Mouse (Mus musculus) 416B (cell line): ENCODE data around the gene Grcc10.
A peak's percentile ranks its signal among the peaks of the same experiment; 100 is the strongest.

Experiments used
- DNase-seq: peaks from one replicate; pipeline ENCODE4 v3.0.0; 2011; ENCODE audit warnings: low read depth

The Grcc10 gene

GRCm38 (mm10) chr6:124756652-124757350 lies 15.6 kb upstream of the Grcc10 start:
- peak; percentile 72 for DNase-seq

- DNase-seq, result peak; percentile 66
Measured at GRCm38 (mm10) chr6:124755831-124756595, 14.8 kb upstream of the Grcc10 start, which contains the start of the genes Gm45234 and Atn1. Gene Gm45234 (minus strand): TSS chr6:124756021. Gene Atn1 (minus strand): TSS chr6:124756524.

DNA sequence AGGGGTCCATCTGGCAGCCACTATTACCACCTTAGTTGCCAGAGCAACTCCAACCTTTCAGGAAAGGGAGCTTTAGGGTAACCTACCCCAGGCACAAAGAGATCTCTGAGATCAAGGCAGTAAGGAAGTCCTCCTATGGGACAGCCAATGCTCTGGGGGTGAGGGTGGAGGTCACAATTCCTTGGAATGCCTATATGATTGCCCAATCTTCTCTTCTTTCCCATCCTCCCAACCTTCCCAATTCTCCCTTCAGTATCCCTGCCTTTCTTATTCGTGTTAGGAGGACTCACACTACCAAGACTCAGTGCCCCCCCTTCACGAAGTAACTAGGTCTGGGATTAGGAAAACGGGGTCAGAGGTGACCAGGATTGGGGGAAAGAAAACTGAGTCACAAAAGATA lies 14.1 kb upstream of the Grcc10 start:
- no peak for DNase-seq

DNA sequence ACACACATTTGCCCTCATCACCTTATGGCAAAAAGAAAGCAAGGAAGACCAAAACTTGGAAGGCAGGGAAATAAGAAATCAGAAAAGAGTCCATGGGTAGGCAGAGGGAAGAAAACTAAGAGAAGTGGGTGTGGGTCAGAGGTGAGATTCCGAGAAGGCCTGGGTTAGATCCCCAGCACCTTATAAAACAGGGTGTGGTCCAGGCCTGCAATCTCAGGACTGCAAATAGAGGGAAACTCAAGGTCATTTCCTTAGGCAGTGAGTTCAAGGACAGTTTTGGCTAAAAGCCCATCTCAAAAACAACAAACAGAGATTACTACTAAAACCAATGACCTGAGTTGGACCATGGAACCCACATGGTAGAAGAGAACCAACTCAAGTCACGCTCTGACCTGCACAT lies 12.7 kb upstream of the Grcc10 start:
- DNase-seq, result peak; percentile 21

DNA sequence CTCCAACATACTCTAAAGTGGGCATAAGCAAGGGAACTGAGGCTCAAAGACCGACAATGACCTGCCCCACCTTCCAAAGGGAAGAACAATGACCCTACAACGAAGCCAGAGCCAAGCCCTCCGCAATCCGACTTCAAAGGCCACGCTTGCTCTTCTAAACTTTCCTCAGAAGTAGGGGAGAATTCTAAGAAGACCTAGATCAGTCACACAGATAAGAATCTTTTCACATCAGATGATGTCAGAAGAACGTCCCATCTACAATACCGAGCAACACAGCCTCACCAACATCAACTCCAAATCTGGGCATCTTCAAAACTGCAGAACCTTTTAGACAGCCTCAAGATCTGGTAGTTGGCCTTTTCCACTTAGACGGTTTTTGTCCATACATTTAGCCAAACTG lies 9.2 kb upstream of the Grcc10 start:
- DNase-seq, result no peak

DNA sequence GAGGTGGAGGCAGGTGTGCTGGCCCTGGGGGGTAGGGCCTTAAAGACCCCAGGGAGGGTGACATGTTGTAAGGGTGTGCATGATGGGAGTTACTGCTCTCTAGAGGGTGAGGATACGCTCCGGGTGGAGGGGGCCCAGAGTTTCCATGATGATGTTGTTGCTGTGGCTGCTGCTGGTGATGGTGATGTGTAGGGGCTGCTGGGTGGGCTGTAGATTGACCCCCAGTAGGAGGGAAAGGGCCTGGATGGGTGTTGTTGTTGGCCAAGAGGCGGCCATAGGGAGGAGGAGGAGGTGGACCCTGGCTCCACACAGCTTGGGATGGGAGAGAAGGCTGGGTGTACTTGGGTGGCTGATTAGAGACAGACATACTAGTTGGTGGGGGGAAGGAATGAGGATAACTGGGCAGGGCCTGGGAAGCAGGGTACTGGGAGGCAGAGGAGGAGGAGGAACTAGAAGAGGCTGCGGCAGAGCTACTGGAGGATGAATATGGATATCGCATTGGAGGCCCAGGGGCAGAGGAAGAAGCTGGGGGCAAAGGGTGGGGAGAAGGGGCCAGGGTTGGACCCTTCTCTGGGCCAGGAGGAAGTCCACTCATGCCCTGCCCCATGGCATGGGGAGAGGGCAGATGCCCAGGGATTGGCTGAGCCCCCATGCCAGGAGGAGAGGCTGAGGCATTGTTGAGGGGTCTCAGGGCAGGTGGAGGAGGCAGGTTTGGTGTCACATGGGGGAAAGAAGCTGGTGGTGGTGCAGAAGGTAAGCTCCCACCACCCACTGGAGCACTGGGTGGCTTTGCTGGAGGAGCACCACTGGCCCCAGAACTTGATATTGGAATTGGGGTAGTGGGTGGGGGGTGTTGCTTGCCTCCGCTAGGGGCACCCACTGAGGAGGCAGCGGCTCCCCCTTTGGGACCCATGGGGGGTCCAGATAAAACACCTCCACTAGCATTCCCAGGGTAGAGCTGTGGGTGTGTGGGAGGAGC lies 5.8 kb upstream of the Grcc10 start:
- no peak for DNase-seq

GRCm38 (mm10) chr6:124746296-124746605 lies 5.1 kb upstream of the Grcc10 start:
- no peak for DNase-seq

DNA sequence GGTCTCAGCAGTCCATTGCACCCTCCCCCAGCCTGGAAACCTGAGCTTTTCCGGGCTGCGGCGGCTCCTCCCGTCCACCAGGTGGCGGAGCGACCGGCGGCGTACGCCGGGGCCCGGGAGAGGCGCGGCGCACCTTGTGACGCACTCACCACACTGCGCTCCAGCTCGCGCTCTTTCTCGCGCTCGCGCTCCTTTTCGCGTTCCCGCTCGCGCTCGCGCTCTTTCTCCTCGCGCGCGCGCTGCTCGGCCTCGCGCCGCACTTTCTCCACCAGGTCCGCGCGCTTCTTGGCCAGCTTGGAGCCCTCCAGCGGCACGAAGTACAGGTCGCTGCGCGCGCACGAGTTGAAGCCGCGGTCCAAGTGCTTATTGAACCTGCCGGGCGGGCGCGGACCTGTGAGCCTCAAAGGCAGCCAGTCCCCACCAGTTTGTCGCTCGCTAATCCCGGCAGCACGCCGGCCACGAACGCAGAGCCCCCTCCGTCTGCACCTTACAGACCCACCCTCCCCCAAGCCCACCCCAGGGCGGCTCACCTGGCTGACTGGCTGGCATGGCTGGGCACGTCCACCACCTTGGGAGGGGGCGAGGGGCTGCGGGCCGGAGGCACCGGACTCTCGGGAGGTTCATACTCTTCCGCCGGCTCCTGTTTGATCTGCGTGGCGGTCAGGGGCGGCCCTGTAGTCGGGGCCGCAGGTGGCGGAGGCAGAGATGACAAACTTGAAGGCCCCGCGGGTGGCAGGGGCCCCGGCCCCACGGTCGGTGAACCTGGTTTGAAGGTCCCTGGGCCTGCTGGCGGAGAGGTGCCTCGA lies 4.5 kb upstream of the Grcc10 start:
- DNase-seq, result peak; percentile 95

DNA sequence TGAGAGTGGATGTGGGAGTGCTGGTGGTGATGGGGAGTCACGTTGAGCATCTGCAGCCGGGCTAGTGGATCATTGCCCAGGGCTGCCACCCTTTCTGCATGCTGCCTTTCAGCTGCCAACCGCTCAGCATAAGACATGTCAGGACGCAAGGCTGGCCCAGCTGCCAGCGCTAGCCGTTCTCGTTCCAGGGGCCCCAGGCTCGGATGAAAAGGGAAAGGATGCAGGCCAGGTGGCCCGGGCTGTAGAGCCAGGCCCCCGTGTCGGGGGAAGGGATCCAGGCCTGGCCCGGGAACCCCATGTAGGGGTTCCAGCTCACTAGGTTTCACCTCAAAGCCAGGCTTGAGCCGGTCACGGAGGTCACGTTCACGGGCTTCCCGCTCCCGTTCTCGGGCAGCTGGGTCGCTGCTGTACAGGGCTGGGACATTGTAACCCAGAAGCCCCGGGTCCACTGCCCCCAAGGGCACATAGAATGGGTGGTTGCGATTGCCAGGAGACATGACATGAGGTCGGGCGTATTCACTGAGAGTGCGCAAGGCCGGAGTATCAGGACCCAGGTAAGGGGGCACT lies 3.7 kb upstream of the Grcc10 start:
- no peak for DNase-seq

DNA sequence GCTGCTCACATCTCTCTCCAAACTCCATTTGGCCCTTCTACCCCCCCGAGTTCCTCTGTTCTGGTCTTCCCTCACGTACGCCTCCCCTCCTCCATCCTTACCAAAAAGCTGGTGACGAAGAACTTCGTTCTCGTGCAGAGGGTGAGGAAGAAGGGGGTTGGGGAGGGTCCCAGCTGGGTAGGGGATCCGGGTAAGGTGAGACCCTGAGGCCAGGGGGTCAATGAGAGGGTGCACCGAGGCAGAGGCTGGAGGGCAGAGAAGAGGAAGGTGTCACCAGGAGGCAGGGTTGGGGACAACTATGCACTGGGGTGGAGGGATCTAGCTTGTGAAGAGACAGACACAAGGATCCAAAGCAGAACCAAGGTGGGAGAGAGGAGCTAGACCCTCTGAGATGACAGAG lies 2.5 kb upstream of the Grcc10 start:
- no peak for DNase-seq

GRCm38 (mm10) chr6:124742839-124743514 lies 1.8 kb upstream of the Grcc10 start:
- no peak for DNase-seq

GRCm38 (mm10) chr6:124741842-124742241 lies 668 bp upstream of the Grcc10 start:
- no peak for DNase-seq

- peak; percentile 86 for DNase-seq
Measured at GRCm38 (mm10) chr6:124740211-124740887, 825 bp downstream of the Grcc10 start.

GRCm38 (mm10) chr6:124739231-124739796 lies 1.9 kb downstream of the Grcc10 start:
- no peak for DNase-seq

DNA sequence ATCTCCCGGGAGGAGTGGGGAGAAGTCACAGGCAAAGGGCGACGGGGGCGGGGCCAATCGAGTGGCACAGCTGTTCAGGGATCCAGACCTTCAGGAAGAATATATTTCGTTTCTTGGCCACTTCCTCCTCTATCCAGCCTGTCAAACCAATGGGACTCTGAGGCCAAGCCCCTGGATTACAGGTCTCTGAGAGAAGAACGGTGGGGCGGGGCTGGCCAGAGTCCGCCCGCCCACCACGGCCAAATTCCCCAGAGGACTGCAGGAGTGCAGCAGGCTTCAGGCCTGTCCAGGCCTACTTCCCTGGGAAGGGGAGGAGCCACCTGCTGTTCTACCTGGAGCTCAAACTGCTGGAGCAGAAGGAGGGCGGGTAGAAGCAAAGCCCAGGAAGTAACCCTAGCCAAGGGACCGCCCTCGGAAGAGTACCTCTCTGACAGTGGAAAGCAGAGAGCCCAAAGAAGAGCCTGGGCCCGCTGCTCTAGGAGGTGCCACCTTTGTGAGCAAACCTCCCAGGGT lies 2.6 kb downstream of the Grcc10 start, which contains the start of gene Ptpn6:
Ptpn6 (minus strand) TSS at position 204 of the 513 bp plus-strand sequence.
- DNase-seq, result peak; percentile 84

GRCm38 (mm10) chr6:124737040-124737439 lies 4.1 kb downstream of the Grcc10 start:
- DNase-seq, result no peak

DNA sequence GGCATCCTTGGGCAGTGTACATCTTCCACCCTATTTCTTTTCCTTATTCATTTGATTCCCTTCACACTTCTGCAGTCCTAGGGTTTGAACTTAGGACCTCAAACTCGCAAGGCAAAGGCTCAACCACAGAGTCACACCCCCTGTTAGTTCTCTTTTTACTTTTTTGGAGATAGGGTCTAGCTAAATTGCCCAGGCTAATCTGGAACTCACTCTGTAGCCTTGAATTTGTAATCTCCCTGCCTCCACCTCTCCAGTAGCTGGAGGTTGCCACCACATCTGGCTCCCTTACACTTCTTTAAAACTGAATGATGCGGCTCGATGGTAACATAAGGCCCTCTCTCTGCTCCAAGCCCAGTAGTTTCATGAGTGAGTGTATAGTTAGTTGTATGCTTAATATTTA lies 6.8 kb downstream of the Grcc10 start:
- DNase-seq, result no peak

DNA sequence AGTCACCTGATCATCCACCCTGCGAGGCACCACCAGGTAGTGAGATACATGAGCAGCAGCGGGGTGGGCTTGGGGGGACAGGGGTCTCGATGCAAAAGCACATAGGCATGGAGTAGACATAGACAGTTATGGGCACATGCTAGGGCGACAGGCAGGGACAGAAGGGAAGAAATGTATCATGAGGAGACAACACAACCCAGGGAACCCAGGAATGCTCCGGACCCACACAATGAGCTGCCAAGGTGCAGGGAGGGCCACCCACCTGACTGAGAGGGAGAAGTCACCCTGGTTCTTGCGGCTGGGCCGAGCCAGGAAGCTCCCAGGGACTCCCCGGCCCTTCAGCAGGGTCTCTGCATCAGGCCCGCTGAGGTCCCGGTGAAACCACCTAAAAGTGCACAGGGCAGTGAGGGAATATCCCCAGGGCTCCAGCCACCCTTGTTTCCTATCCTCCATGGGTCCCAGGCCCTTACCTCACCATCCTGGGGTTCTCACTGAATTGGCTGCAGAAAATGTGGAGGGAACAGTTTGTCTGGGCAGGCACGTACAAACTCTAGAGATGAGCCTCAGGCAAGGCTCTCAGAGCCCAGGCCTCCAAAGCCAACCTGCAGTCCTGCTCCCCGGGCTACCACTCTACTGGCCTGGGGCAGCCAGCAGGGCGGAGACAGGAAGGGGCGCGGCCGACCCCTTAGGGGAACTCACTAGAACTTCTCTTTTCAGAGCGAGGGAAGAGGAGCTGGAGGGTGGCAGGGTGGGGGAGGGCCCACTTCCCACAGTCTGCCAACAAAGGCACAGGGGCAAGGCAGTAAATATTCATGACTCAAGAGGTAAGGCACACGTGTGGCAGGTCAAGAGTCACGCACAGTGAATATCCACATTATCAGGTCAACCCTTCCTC lies 8.5 kb downstream of the Grcc10 start:
- peak; percentile 92 for DNase-seq
